Mouse (Mus musculus): ENCODE measurements around the gene Hes1.

- TF ChIP-seq CTCF (IDR thresholded peaks at IDR 0.05; ENCODE audit: low read depth): no peak
- TF ChIP-seq EP300 (optimal IDR thresholded peaks at IDR 0.05): no peak
Measured at GRCm38 (mm10) chr16:30088646-30089045, 24.5 kb downstream of the Hes1 start.

Measured in stomach, postnatal 0 days (tissue).